Mouse (Mus musculus) ES-E14 (cell line): ENCODE measurements at regions not wholly inside any gene's neighbourhood (a gene's known extent, or its start where the extent isn't known, plus 50 kb on each side); places are given as distances from the start of the nearest gene placed in this dataset.

Experiments
- MAFK ChIP-seq: IDR thresholded peaks from 2 replicates; pipeline ENCODE4 v1.6.1; 2014; ENCODE audit warnings: mild to moderate bottlenecking, low read depth, low read length, inconsistent platforms; ENCODE audit not compliant: insufficient read depth
- ZNF384 ChIP-seq: IDR thresholded peaks from 2 replicates; pipeline ENCODE4 v1.6.1; 2012; ENCODE audit warnings: low read depth, low read length, inconsistent platforms

- TF ChIP-seq ZNF384 (no peak), MAFK (no peak)
Measured at GRCm38 (mm10) chr1:73285342-73285741, 269.6 kb upstream of the Tnp1 start.
